Mouse (Mus musculus) heart, adult 8-10 months (tissue): Measurements from ENCODE around the gene Ccdc150. TPM values are rescaled to one million over a fixed set of nuclear protein-coding genes. Genes with fewer than 3 reads are reported as not detected.

ENCODE experiments used
- DNase-seq: peaks from one replicate; pipeline ENCODE4 v3.0.0; 2022; ENCODE audit warnings: low spot score
- total RNA-seq, 4 experiments: library from RNA; stranded (reverse); gene quantifications; 2 replicates each; pipeline ENCODE4 v1.2.4; 2022

The Ccdc150 gene
- total RNA-seq = under 1 TPM in 2 of 4 experiments, not detected in 2; 0.13 to 0.31 TPM

GRCm38 (mm10) chr1:54250158-54250866, at the start of gene Ccdc150:
Gene Ccdc150 (plus strand): TSS chr1:54250683.
- DNase-seq = peak; percentile 97

- DNase-seq = no peak
Observed at GRCm38 (mm10) chr1:54220273-54220672, 30.2 kb upstream of the Ccdc150 start.

GRCm38 (mm10) chr1:54242722-54243121, 7.8 kb upstream of the Ccdc150 start:
- DNase-seq = no peak

DNA sequence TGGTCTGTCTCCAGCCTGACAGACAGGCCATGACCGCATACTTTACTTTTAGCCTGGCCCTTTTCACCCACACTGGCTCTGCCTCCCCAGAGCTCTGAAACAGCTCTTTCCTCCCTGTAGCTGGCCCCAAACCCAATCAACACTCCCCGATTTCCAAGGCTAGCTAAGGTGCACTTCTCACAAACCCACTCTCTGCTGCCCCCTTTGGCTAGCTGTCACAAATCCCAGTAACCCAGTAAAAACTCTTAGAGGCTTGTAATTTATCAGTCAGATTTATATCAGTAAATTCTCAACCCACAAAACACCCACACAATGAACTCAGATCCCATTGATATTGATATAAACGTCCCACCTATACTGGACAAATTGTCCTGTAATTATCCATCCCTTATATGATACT, 25.1 kb downstream of the Ccdc150 start:
- no peak for DNase-seq

GRCm38 (mm10) chr1:54279628-54280027, 29.1 kb downstream of the Ccdc150 start:
- DNase-seq = no peak

- DNase-seq = no peak
Observed at GRCm38 (mm10) chr1:54280651-54281050, 30.2 kb downstream of the Ccdc150 start.

DNA sequence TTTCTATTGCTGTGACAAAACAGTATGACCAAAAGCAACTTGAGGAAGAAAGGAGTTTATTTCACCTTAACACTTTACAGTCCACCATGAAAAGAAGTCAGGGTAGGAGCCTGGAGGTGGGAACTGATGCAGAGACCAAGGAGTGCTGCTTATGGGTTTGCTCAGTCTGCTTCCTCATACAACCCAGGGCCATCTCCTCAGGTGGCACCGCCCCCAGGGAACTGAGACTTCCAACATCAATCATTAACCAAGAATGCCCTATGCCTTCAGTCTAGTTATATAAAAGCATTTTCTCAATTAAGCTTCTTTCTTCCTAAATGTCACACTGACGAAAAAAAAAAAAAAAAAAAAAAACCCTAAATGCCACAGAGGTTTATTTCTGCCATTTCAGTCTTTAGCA, 55.9 kb downstream of the Ccdc150 start:
- no peak for DNase-seq

GRCm38 (mm10) chr1:54326647-54327046, 76.2 kb downstream of the Ccdc150 start:
- no peak for DNase-seq

DNA sequence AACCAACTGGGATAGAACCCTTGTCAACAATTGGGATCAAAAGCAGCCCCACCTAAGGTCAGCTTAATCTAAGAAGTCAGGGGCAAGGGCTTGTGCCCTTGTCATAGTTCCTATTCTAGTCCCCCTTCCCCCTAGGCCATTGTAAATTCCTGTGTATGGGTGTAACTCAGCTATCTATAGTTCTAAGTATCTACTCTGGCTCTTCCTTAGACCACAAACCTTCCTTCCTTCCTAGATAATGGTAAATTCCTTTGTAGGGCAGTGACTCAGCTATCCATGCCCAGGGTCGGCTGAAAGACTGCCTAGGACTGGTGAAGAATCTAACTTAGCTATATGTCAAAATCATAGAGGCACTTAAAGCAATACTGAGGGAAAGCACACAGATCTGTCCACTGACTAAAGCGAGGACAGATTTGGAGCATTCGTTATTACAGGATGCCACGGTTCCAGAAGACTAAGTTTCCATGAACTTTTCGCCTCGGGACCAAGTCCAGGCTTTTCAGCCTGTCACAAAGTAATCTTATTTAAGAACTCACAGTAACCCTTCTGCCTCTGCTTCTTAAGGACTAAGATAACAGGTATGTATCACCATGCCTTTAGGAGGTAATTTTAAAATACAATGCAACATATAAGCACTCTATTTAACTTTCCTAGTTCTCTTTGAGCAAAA, 77.5 kb downstream of the Ccdc150 start:
- no peak for DNase-seq

GRCm38 (mm10) chr1:54332988-54333387, 82.5 kb downstream of the Ccdc150 start:
- DNase-seq = peak; percentile 6

DNA sequence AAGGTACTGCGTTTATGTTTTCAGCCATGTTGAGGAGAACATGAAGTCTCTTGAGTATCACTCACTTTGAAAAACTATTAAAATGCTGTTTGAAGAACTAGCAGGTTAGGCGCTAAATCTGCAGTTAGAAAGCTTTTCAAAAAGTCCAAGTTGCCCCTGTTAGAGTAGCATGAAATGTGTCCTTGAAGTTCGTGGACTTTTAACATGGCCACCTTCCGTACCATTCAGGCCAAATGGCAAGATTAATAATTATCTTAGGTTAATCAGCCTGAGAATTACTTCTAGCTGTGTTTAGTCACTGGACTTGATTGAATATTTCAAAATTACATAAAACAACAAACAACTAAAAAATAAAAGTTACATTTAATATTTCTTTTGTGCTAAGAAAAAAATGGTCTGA, 104.3 kb downstream of the Ccdc150 start:
- no peak for DNase-seq

DNA sequence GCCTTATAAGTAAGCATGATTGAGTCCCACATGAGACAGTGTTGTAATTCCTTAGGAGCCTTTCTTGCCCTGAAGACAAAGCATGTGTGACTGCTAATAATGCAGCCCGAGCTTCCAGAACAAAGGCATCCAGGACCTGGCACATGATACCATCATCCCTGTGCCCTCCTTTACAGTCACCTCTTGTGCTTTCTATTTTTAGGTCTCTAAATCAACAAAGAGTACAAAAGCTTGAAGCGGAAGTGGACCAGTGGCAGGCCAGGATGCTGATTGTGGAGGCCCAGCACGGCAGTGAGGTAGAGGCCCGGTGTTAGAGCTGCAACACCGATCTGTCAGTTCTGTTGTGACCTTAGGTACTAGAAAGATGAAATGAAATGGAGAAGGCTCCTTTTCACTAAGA, 105.0 kb downstream of the Ccdc150 start:
- DNase-seq = peak; percentile 19

GRCm38 (mm10) chr1:54356566-54356965, 106.1 kb downstream of the Ccdc150 start:
- no peak for DNase-seq

- peak; percentile 45 for DNase-seq
Observed at GRCm38 (mm10) chr1:54377506-54378051, 127.1 kb downstream of the Ccdc150 start.

DNA sequence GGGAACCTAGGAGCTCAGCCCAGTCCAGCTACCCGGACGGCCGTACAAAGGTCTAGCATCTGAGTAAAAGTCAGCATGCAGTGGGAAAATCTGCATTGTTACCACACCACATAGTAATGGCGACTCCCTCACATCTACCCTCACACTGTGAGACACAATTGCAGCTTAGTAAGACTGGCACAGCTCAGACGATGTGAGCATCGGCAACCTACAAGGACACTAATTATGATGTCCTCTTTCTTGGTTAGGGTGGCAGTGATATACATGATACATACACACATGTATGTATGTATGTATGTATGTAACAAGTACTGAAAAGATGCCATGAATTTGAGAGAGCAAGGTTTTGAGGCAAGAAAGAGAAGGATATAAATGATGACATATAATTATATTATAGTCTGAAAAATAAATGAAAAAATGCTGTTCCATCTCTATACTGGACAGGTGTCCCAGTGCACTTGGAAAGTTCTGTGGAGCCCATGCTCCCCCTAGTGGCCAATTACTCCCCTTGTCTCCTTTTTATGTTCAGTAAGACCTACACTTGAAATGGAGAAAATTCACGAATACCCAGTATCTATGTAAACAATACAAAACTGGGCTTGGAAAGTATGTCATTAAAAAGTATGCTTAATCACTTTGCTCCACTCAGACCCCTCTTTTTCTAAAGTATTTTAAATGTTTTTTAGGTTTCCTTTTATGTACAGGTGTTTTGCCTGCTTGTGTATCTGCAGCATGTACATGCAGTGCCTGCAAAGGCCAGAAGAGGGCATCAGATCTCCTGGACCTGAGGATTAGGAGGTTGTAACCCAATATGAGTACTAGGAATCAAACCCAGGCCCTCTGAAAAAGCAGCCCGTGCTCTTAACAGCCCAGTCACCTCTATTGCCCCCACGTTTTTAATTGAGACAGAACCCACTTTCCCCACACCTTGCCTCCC, 130.8 kb downstream of the Ccdc150 start:
- peak; percentile 63 for DNase-seq

DNA sequence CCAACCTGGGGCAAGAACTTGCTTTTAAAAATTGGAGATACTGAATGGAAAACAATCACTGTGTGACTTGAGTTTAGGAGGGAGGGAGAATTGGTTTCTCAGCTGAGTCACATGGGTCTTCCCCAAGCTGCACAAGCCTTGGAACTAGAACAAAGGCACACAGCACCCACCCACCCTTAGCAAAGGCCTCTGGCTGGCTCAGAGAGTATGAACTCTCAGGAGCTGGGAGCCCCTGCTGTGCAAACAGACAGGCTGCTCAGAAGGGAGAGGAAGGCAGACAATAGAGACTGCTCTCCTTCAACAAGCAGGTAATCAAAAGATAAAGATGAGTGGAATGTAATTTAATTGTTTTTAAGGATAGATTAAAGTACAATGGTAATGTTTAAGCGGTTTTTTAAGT, 133.7 kb downstream of the Ccdc150 start:
- no peak for DNase-seq

DNA sequence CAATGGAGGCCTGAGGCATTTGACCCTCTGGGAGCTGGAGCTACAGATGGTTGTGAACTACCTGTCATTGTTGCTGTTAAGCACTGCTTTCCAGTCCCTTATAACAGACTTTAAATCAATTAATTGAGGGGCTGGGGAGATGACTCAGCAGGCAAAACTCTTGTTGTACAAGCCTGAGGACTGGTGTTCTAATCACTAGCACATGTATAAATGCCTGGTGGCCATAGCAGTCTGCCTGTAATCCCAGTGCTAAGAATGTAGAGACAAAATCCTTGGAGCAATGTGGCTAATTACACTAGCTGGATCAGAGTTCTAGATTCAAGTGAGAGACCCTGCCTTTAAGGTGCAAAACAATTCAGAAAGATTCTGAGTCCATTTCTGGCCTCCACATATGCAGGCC, 152.3 kb downstream of the Ccdc150 start:
- DNase-seq = no peak

Other genes starting within 250 kb of the Ccdc150 start
- 10 to 100 TPM; 10.3 to 12.5 (median 11.9) TPM for gene Hecw2, start 55.5 kb upstream of the Ccdc150 start, total RNA-seq
- gene Gtf3c3, start 188.3 kb downstream of the Ccdc150 start, total RNA-seq = 10 to 100 TPM in 2 of 4 experiments, 1 to 10 TPM in 2; 9.6 to 14.5 (median 10.8) TPM